Mouse (Mus musculus) bone marrow, adult 2 months (tissue): Measurements from ENCODE around the gene Ptch1.

Experiments used
- CTCF ChIP-seq: fragments of 200-500 bp; IDR thresholded peaks from 2 replicates; pipeline ENCODE4 v1.5.1; 2011; ENCODE audit warnings: low read length, control low read depth; ENCODE audit not compliant: control insufficient read depth, insufficient read depth
- POLR2A ChIP-seq: fragments of 200-500 bp; IDR thresholded peaks from 2 replicates; pipeline ENCODE4 v1.6.1; 2011; ENCODE audit warnings: low read depth, mild to moderate bottlenecking, control low read depth, low read length, borderline replicate concordance; ENCODE audit not compliant: control insufficient read depth

GRCm38 (mm10) chr13:63593469-63594050, 20.2 kb upstream of the Ptch1 start:
- no peak for TF ChIP-seq CTCF
- TF ChIP-seq POLR2A, result no peak
